Mouse (Mus musculus): ENCODE measurements at regions not wholly inside any gene's neighbourhood (a gene's known extent, or its start where the extent isn't known, plus 50 kb on each side); places are given as distances from the start of the nearest gene placed in this dataset.

DNA sequence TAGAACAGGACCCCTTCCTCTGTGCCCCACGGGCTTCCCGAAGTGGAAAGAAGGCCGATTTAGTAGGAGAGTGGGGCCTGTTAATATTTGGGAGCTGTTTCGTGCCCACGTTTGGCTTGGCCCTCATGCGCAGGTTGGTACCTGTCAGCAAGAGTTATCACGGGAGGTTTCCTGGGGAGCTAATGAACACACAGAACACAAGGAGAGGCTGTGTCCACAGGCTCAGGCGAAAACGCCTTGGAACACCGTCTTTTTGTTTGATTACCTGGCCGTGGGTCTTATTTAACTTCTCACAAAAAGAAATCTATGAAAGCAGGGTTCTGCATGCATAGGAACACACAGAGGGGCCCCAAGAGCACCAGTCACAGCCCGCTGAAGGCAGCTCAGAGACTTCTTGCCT lies 175.8 kb downstream of the Thbs2 start:
- Histone ChIP-seq H3K36me3 (ENCODE audit: control insufficient read depth, insufficient read depth, low read length) (no peaks in the 10 kb centered on the region), H3K9ac (ENCODE audit: low read depth, low read length) (no peak overlapping the region), H3K27ac (ENCODE audit: low read depth, low read length) (no peak overlapping the region), H3K27me3 (ENCODE audit: control insufficient read depth, insufficient read depth, low read length) (peaks cover 49% of the 10 kb centered on the region), H3K4me1 (ENCODE audit: control insufficient read depth, insufficient read depth, low read length) (0 out of 2 replicates have a peak, but pooled peaks cover 5% of the 10 kb centered on the region), H3K4me2 (no peak overlapping the region), H3K4me3 (ENCODE audit: low read depth, low read length) (no peak overlapping the region), H3K9me3 (replicated peaks; ENCODE audit: control insufficient read depth, low read length) (no peaks in the 10 kb centered on the region)
- no peak for ATAC-seq (replicated peaks; ENCODE audit: insufficient number of reproducible peaks, low FRiP score, low TSS enrichment)
- WGBS (ENCODE audit: insufficient replicate concordance): 82% methylated on average over 12 of the region's 12 CpGs

DNA sequence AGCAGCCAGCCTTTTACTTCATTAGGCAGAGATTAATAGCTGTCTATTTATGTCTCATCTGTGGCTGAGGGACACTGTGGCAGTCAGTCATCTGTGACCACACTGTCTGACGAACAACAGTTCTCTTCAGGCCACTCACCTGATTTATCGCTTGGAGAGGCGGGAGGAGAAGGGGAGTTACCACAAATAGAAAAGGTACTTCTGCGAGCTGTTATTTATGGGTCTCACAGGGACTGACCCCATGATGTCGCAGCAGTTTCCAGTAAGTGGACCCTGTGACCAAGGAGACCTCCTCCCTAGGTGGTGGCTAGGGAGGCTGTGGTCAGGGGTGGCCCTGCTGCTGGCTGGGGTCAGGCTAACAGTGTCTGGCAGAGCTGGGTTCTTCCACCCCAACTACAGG lies 176.7 kb downstream of the Thbs2 start:
- Histone ChIP-seq H3K36me3 (ENCODE audit: control insufficient read depth, insufficient read depth, low read length) (no peaks in the 10 kb centered on the region), H3K4me2 (no peak overlapping the region), H3K4me3 (ENCODE audit: low read depth, low read length) (no peak overlapping the region), H3K27ac (ENCODE audit: low read depth, low read length) (no peak overlapping the region), H3K4me1 (ENCODE audit: control insufficient read depth, insufficient read depth, low read length) (0 out of 2 replicates have a peak, but pooled peaks cover 5% of the 10 kb centered on the region), H3K9me3 (replicated peaks; ENCODE audit: control insufficient read depth, low read length) (no peaks in the 10 kb centered on the region), H3K27me3 (ENCODE audit: control insufficient read depth, insufficient read depth, low read length) (peaks cover 47% of the 10 kb centered on the region), H3K9ac (ENCODE audit: low read depth, low read length) (no peak overlapping the region)
- WGBS (ENCODE audit: insufficient replicate concordance): 48% methylated on average over 5 of the region's 5 CpGs
- ATAC-seq (replicated peaks; ENCODE audit: insufficient number of reproducible peaks, low FRiP score, low TSS enrichment): no peak

DNA sequence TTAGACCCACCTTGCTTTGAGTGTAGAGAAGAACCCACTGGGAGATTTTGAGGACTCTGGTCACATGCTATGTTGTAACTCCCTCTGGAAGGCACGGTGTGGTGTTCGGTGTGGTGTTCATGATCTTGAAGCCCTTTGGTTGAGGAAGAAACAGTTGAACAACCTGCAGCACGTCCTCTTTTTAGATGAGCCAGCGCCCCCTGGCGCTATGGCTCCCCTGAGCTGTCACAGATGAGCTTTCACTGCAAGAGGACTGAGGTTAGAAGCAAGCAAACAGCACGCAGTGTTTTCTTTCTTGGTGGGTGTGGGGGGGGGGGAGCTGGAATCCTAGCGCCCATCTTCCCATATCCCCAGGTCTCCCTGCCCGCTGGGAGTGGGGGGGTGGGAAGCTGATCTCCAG lies 177.9 kb downstream of the Thbs2 start:
- no peaks in the 10 kb centered on the region for H3K9me3 ChIP-seq (replicated peaks; ENCODE audit: control insufficient read depth, low read length)
- H3K36me3 ChIP-seq (ENCODE audit: control insufficient read depth, insufficient read depth, low read length): no peaks in the 10 kb centered on the region
- H3K27ac ChIP-seq (ENCODE audit: low read depth, low read length): no peak overlapping the region
- peaks cover 37% of the 10 kb centered on the region for H3K27me3 ChIP-seq (ENCODE audit: control insufficient read depth, insufficient read depth, low read length)
- no peak for ATAC-seq (replicated peaks; ENCODE audit: insufficient number of reproducible peaks, low FRiP score, low TSS enrichment)
- H3K4me2 ChIP-seq: no peak overlapping the region
- H3K4me3 ChIP-seq (ENCODE audit: low read depth, low read length): no peak overlapping the region
- H3K4me1 ChIP-seq (ENCODE audit: control insufficient read depth, insufficient read depth, low read length): 0 out of 2 replicates have a peak, but pooled peaks cover 5% of the 10 kb centered on the region
- H3K9ac ChIP-seq (ENCODE audit: low read depth, low read length): no peak overlapping the region
- 33% methylated on average over 8 of the region's 8 CpGs for WGBS (ENCODE audit: insufficient replicate concordance)

- Histone ChIP-seq H3K36me3 (ENCODE audit: control insufficient read depth, insufficient read depth, low read length) (no peaks in the 10 kb centered on the region), H3K9me3 (replicated peaks; ENCODE audit: control insufficient read depth, low read length) (no peaks in the 10 kb centered on the region), H3K9ac (ENCODE audit: low read depth, low read length) (no peak overlapping the region), H3K4me2 (no peak overlapping the region), H3K4me3 (ENCODE audit: low read depth, low read length) (no peak overlapping the region), H3K27me3 (ENCODE audit: control insufficient read depth, insufficient read depth, low read length) (peaks cover 35% of the 10 kb centered on the region), H3K4me1 (ENCODE audit: control insufficient read depth, insufficient read depth, low read length) (0 out of 2 replicates have a peak, but pooled peaks cover 5% of the 10 kb centered on the region), H3K27ac (ENCODE audit: low read depth, low read length) (no peak overlapping the region)
- no peak for ATAC-seq (replicated peaks; ENCODE audit: insufficient number of reproducible peaks, low FRiP score, low TSS enrichment)
- WGBS (ENCODE audit: insufficient replicate concordance): 73% methylated on average over 4 of the region's 4 CpGs
These were observed 180.6 kb downstream of the Thbs2 start for GRCm38 (mm10) chr17:14513454-14513853.

- Histone ChIP-seq H3K9ac (ENCODE audit: low read depth, low read length) (no peak overlapping the region), H3K27ac (ENCODE audit: low read depth, low read length) (no peak overlapping the region), H3K4me2 (no peak overlapping the region), H3K4me3 (ENCODE audit: low read depth, low read length) (no peak overlapping the region), H3K27me3 (ENCODE audit: control insufficient read depth, insufficient read depth, low read length) (peaks cover 29% of the 10 kb centered on the region), H3K9me3 (replicated peaks; ENCODE audit: control insufficient read depth, low read length) (no peaks in the 10 kb centered on the region), H3K36me3 (ENCODE audit: control insufficient read depth, insufficient read depth, low read length) (no peaks in the 10 kb centered on the region), H3K4me1 (ENCODE audit: control insufficient read depth, insufficient read depth, low read length) (no peaks in the 10 kb centered on the region)
- 59% methylated on average over 6 of the region's 6 CpGs for WGBS (ENCODE audit: insufficient replicate concordance)
- no peak for ATAC-seq (replicated peaks; ENCODE audit: insufficient number of reproducible peaks, low FRiP score, low TSS enrichment)
These were observed 183.5 kb downstream of the Thbs2 start for GRCm38 (mm10) chr17:14510486-14510885.

- no peaks in the 10 kb centered on the region for H3K36me3 ChIP-seq (ENCODE audit: control insufficient read depth, insufficient read depth, low read length)
- H3K27ac ChIP-seq (ENCODE audit: low read depth, low read length): no peak overlapping the region
- no peak overlapping the region for H3K4me2 ChIP-seq
- no peak overlapping the region for H3K4me3 ChIP-seq (ENCODE audit: low read depth, low read length)
- H3K9me3 ChIP-seq (replicated peaks; ENCODE audit: control insufficient read depth, low read length): no peaks in the 10 kb centered on the region
- H3K9ac ChIP-seq (ENCODE audit: low read depth, low read length): no peak overlapping the region
- ATAC-seq (replicated peaks; ENCODE audit: insufficient number of reproducible peaks, low FRiP score, low TSS enrichment): no peak
- 68% methylated on average over 3 of the region's 3 CpGs for WGBS (ENCODE audit: insufficient replicate concordance)
- peaks cover 11% of the 10 kb centered on the region for H3K27me3 ChIP-seq (ENCODE audit: control insufficient read depth, insufficient read depth, low read length)
- H3K4me1 ChIP-seq (ENCODE audit: control insufficient read depth, insufficient read depth, low read length): no peaks in the 10 kb centered on the region
These were observed 186.9 kb downstream of the Thbs2 start for GRCm38 (mm10) chr17:14507111-14507510.

DNA sequence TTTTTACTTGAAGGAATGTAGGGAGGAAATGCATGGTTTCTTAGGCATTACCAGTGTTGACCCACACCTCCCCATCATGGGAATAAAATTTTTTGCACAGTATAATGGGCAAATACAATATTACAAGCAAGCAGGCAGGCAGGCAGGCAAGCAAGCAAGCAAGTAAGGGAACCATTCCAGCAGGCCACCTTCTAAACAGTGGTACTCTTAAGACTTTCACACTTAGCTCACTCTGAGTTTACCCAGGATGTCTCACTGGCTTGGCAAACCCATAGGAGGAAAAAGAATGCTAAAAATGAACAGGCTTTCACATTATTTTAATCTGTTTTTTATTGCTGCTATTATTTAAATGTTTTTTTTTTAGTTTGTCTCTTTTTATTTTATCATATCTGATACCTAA lies 187.9 kb downstream of the Thbs2 start:
- no peak for ATAC-seq (replicated peaks; ENCODE audit: insufficient number of reproducible peaks, low FRiP score, low TSS enrichment)
- H3K27me3 ChIP-seq (ENCODE audit: control insufficient read depth, insufficient read depth, low read length): peaks cover 11% of the 10 kb centered on the region
- no peak overlapping the region for H3K4me2 ChIP-seq

DNA sequence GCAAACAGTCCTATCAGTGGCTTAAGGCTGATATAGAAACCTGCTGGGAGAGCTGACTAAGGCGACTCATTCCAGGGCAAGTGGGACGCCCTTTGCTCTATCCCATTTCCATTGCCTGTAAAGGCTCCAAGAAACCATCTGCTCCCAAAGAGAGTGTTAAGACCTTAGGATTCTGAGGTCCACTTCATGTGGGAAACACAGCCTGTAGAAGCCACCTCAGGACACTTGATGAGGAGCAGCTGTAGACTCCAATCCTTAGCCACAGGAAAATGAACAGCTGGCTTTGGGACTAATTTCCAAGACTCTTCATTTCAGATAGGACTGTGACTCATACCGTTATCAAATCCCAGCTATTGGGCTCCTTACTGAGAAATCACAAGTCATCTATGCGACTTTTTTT lies 188.6 kb downstream of the Thbs2 start:
- no peak overlapping the region for H3K4me3 ChIP-seq (ENCODE audit: low read depth, low read length)
- no peak for ATAC-seq (replicated peaks; ENCODE audit: insufficient number of reproducible peaks, low FRiP score, low TSS enrichment)
- no peak overlapping the region for H3K27ac ChIP-seq (ENCODE audit: low read depth, low read length)
- WGBS (ENCODE audit: insufficient replicate concordance): 74% methylated on average over 4 of the region's 4 CpGs
- no peaks in the 10 kb centered on the region for H3K36me3 ChIP-seq (ENCODE audit: control insufficient read depth, insufficient read depth, low read length)
- H3K9me3 ChIP-seq (replicated peaks; ENCODE audit: control insufficient read depth, low read length): no peaks in the 10 kb centered on the region
- no peaks in the 10 kb centered on the region for H3K4me1 ChIP-seq (ENCODE audit: control insufficient read depth, insufficient read depth, low read length)
- H3K9ac ChIP-seq (ENCODE audit: low read depth, low read length): no peak overlapping the region
- no peak overlapping the region for H3K4me2 ChIP-seq
- peaks cover 9% of the 10 kb centered on the region for H3K27me3 ChIP-seq (ENCODE audit: control insufficient read depth, insufficient read depth, low read length)

More for the DNA sequence above, 187.9 kb downstream of the Thbs2 start:
- Histone ChIP-seq H3K9ac (ENCODE audit: low read depth, low read length) (no peak overlapping the region), H3K4me3 (ENCODE audit: low read depth, low read length) (no peak overlapping the region), H3K27ac (ENCODE audit: low read depth, low read length) (no peak overlapping the region), H3K9me3 (replicated peaks; ENCODE audit: control insufficient read depth, low read length) (no peaks in the 10 kb centered on the region), H3K36me3 (ENCODE audit: control insufficient read depth, insufficient read depth, low read length) (no peaks in the 10 kb centered on the region), H3K4me1 (ENCODE audit: control insufficient read depth, insufficient read depth, low read length) (no peaks in the 10 kb centered on the region)

- Histone ChIP-seq H3K36me3 (ENCODE audit: control insufficient read depth, insufficient read depth, low read length) (no peaks in the 10 kb centered on the region), H3K9me3 (replicated peaks; ENCODE audit: control insufficient read depth, low read length) (no peaks in the 10 kb centered on the region), H3K4me1 (ENCODE audit: control insufficient read depth, insufficient read depth, low read length) (no peaks in the 10 kb centered on the region), H3K27me3 (ENCODE audit: control insufficient read depth, insufficient read depth, low read length) (peaks cover 7% of the 10 kb centered on the region; the same call in 1 of the 2 replicates), H3K9ac (ENCODE audit: low read depth, low read length) (no peak overlapping the region), H3K27ac (ENCODE audit: low read depth, low read length) (no peak overlapping the region), H3K4me2 (no peak overlapping the region), H3K4me3 (ENCODE audit: low read depth, low read length) (no peak overlapping the region)
- no peak for ATAC-seq (replicated peaks; ENCODE audit: insufficient number of reproducible peaks, low FRiP score, low TSS enrichment)
- 83% methylated on average over 1 of the region's 1 CpGs for WGBS (ENCODE audit: insufficient replicate concordance)
These were observed 190.4 kb downstream of the Thbs2 start for GRCm38 (mm10) chr17:14503670-14504069.

Data from heart, embryonic 11.5 days (tissue).